ENCODE assay signal across 17 mouse cellular contexts in the genomic region with DNA sequence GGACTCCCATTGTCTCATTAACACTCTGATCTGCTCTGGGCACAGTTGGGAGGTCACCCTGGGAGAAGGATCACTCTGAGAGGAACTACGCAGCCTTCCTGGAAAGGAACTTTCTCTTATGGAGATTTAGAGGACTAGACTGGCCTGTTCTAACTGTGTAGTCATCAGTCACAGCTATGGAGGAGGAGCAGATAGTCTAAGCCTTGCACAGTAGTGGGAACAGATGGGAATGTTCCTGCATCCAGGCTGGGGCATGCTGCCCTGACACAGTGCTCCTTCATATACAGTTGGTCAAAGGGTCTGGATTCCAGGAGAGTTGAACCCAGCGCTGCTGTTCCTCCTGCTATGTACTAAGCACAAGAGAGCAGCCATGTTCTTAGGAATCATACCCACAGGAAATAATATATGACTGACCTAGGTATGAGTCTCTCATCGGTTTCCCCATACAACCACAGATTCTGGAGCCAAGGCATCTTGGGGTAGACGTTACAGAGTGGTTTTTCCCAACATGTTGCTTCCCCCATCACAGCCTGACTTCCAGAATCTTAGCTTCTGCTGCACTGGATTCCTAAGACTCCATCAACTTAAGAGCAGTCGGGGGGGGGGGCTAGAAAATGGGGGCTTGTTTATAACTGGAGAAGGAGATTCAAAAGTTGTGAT. TPM values are rescaled to one million over a fixed set of nuclear protein-coding genes. Genes with fewer than 3 reads are reported as not detected.
DNase-seq lines count a peak whose midpoint lies in the region; ATAC-seq lines count a peak whose summit lies in the region.
"Had no signal": no experiment of that assay in that cellular context is flagged by ENCODE, and none has a peak within 500 bp of the region (broad histone marks: within the 10 kb centered on the region; RNA-seq: fewer than 3 reads in every experiment).

No protein-coding gene starts in this region.

- no peak overlapping the region for H3K4me3 ChIP-seq in heart, embryonic 10.5 days
- H3K4me3 ChIP-seq in kidney, embryonic 15.5 days (replicated peaks): no peak overlapping the region
- H3K4me3 ChIP-seq: forebrain, embryonic 13.5 days; hindbrain, embryonic 10.5 days; liver, embryonic 12.5 days had no signal

- peaks cover 20% of the 10 kb centered on the region for H3K27me3 ChIP-seq in heart, embryonic 10.5 days (ENCODE audit: insufficient read depth, poor library complexity, severe bottlenecking)
- H3K27me3 ChIP-seq in kidney, embryonic 15.5 days: peaks cover 60% of the 10 kb centered on the region

- no peaks in the 10 kb centered on the region for H3K36me3 ChIP-seq in heart, embryonic 10.5 days
- H3K36me3 ChIP-seq in kidney, embryonic 15.5 days: no peaks in the 10 kb centered on the region
- H3K36me3 ChIP-seq: hindbrain, embryonic 10.5 days; liver, embryonic 12.5 days had no signal

- peaks cover 56% of the 10 kb centered on the region for H3K4me1 ChIP-seq in heart, embryonic 10.5 days
- H3K4me1 ChIP-seq in kidney, embryonic 15.5 days: peaks cover 47% of the 10 kb centered on the region

- no peak overlapping the region for H3K9ac ChIP-seq in kidney, embryonic 15.5 days
- H3K9ac ChIP-seq: forebrain, embryonic 13.5 days; liver, embryonic 12.5 days had no signal

- peak overlapping the region; percentile 56; the same call in 1 of the 2 replicates for H3K27ac ChIP-seq in heart, embryonic 10.5 days
- peak overlapping the region; percentile 65 for H3K27ac ChIP-seq in kidney, embryonic 15.5 days
- H3K27ac ChIP-seq: forebrain, embryonic 13.5 days; liver, embryonic 12.5 days; macrophage had no signal

- WGBS in heart, embryonic 10.5 days: 77% methylated on average over 5 of the region's 5 CpGs
- whole genome bisulfite sequencing in kidney, embryonic 15.5 days: 68% methylated on average over 5 of the region's 5 CpGs

- ATAC-seq in kidney, embryonic 15.5 days (replicated peaks; ENCODE audit: low FRiP score): no peak
- ATAC-seq in erythroblast, adult 5-6 weeks (replicated peaks; ENCODE audit: low FRiP score, poor library complexity, severe bottlenecking): 0 out of 2 replicates have a peak, but pooled peaks have one; percentile 32
- ATAC-seq: activated CD4-positive, CD25-positive, alpha-beta regulatory T cell, adult 4 months; liver, embryonic 12.5 days had no signal

- no peaks in the 10 kb centered on the region for H3K9me3 ChIP-seq in heart, embryonic 10.5 days
- H3K9me3 ChIP-seq in kidney, embryonic 15.5 days (replicated peaks): no peaks in the 10 kb centered on the region
- H3K9me3 ChIP-seq: forebrain, embryonic 13.5 days had no signal

- H3K4me2 ChIP-seq in kidney, embryonic 15.5 days: no peak overlapping the region
- H3K4me2 ChIP-seq: liver, embryonic 12.5 days had no signal

- intact Hi-C loops in heart, postnatal 10 days (cut with DNase I): loop anchor here (5.0 kb wide), 1 partner anchor 47 kb away; no protein-coding TSS in a partner anchor

- no peak for DNase-seq in heart, embryonic 10.5 days (ENCODE audit: low spot score)
- DNase-seq in heart, postnatal 10 days: no peak
- no peak for DNase-seq in kidney, postnatal 25 days
- peak; percentile 64 for DNase-seq in 3T3-L1 (ENCODE audit: low read depth, low spot score)
- DNase-seq in right cerebral cortex, postnatal 4 days: no peak
- no peak for DNase-seq in urinary bladder, postnatal 4 days (ENCODE audit: low spot score in 2 of 2)
- DNase-seq: cerebellum, adult 2 months; kidney, adult 9 months; right cerebral cortex, postnatal 14 days; thymus, postnatal 14 days had no signal

RNA-seq across cellular contexts. Expression of gene Ube2t, which starts 58.0 kb away (rescaled TPM):
- polyA plus RNA-seq in heart, embryonic 10.5 days (2016; fragmentation: Nextera tagmentation; extraction: Ambion mirVana): 49.3 and 51.9 TPM in 2 replicates
- 10 to 100 TPM in 1 of 2 experiments, 1 to 10 TPM in 1; 9.6 to 10.1 TPM for total RNA-seq in heart, postnatal 10 days (2021)
- 44.2 TPM in 2 replicates for polyA plus RNA-seq in kidney, embryonic 15.5 days (2015; fragmentation: Nextera tagmentation; extraction: Ambion mirVana)
- 26.3 and 43.6 TPM in 2 replicates for total RNA-seq in erythroblast, adult 5-6 weeks (2015; ENCODE audit: low replicate concordance)
- 7.8 and 24.8 TPM in 2 replicates for total RNA-seq in erythroblast, adult 5-6 weeks (2017; ENCODE audit: low replicate concordance)
